3 mouse cellular contexts compared by ENCODE assay signal in genomic region chr10:80649910-80650309, GRCm38 (mm10).
TF ChIP-seq lines count a peak whose summit lies in the region.

No protein-coding gene starts in this region.

TF ChIP-seq in CH12.LX, 34 proteins besides CTCF, POLR2A, EP300 and RAD21:
- TF ChIP-seq ZNF384 (IDR thresholded peaks at IDR 0.05; ENCODE audit: low read depth, low read length): peak; percentile 34; the same call in 1 of the 2 replicates

TF ChIP-seq in ES-E14, 5 proteins besides CTCF, POLR2A, EP300 and RAD21:
- peak; percentile 86 for TF ChIP-seq ZNF384 (IDR thresholded peaks at IDR 0.05; ENCODE audit: low read depth, low read length)

TF ChIP-seq in MEL, 35 proteins besides CTCF, POLR2A, EP300 and RAD21:
- peak; percentile 68 for TF ChIP-seq ZNF384 (IDR thresholded peaks at IDR 0.05; ENCODE audit: low read depth, low read length)
